Mouse (Mus musculus): ENCODE results near the gene Fblim1.

GRCm38 (mm10) chr4:141627502-141627901, 21.6 kb upstream of the Fblim1 start:
- TF ChIP-seq CTCF (conservative IDR thresholded peaks at IDR 0.05 in 1 of 2, IDR thresholded peaks at IDR 0.05 in 1 of 2; ENCODE audit: low read depth in 2 of 2, low read length in 2 of 2) (no peak), POLR2A (IDR thresholded peaks at IDR 0.05; ENCODE audit: low read depth, low read length) (no peak), E2F4 (IDR thresholded peaks at IDR 0.05; ENCODE audit: insufficient replicate concordance, low read depth, low read length) (no peak), IRF4 (IDR thresholded peaks at IDR 0.05; ENCODE audit: low read depth, low read length) (no peak), MAX (IDR thresholded peaks at IDR 0.05; ENCODE audit: low read length) (no peak), MAZ (IDR thresholded peaks at IDR 0.05; ENCODE audit: low read depth, low read length) (no peak), EP300 (IDR thresholded peaks at IDR 0.05; ENCODE audit: low read length) (no peak), POLR2AphosphoS2 (IDR thresholded peaks at IDR 0.05; ENCODE audit: low read depth, low read length) (no peak), RCOR1 (conservative IDR thresholded peaks at IDR 0.05; ENCODE audit: low read depth, low read length) (no peak), MXI1 (IDR thresholded peaks at IDR 0.05; ENCODE audit: low read depth, low read length) (no peak), BHLHE40 (IDR thresholded peaks at IDR 0.05; ENCODE audit: low read depth, low read length) (no peak), MAFK (IDR thresholded peaks at IDR 0.05; ENCODE audit: insufficient replicate concordance, low read length) (no peak)
